8 mouse cellular contexts compared by ENCODE assay signal in genomic region chr12:25415232-25415631, GRCm38 (mm10).
DNase-seq lines count a peak whose midpoint lies in the region; ATAC-seq lines count a peak whose summit lies in the region.

No protein-coding gene starts in this region.

- no peak overlapping the region for H3K4me3 ChIP-seq in hindbrain, embryonic 10.5 days
- no peak overlapping the region for H3K4me3 ChIP-seq in hindbrain, embryonic 13.5 days
- no peak overlapping the region for H3K4me3 ChIP-seq in kidney, embryonic 14.5 days (ENCODE audit: low read length)

- peak; percentile 76 for DNase-seq in hindbrain, embryonic 10.5 days (ENCODE audit: low spot score)
- peak; percentile 71 for DNase-seq in CD4-positive, CD25-positive, alpha-beta regulatory T cell, adult 2 months (ENCODE audit: low read depth, low spot score)
- peak; percentile 36 for DNase-seq in c-Kit-positive CD71-negative TER-119-negative erythroid progenitor cells, embryonic 14.5 days (ENCODE audit: low read depth)
- DNase-seq in naive thymus-derived CD4-positive, alpha-beta T cell, adult 2 months (ENCODE audit: low read depth) = peak; percentile 68

- H3K27me3 ChIP-seq in hindbrain, embryonic 10.5 days (ENCODE audit: insufficient read depth, poor library complexity, severe bottlenecking) = no peaks in the 10 kb centered on the region
- H3K27me3 ChIP-seq in hindbrain, embryonic 13.5 days = no peaks in the 10 kb centered on the region
- no peaks in the 10 kb centered on the region for H3K27me3 ChIP-seq in kidney, embryonic 14.5 days (ENCODE audit: control insufficient read depth, insufficient read depth, low read length)

- H3K27ac ChIP-seq in hindbrain, embryonic 10.5 days = peak overlapping the region; percentile 75
- no peak overlapping the region for H3K27ac ChIP-seq in hindbrain, embryonic 13.5 days
- H3K27ac ChIP-seq in kidney, embryonic 14.5 days (ENCODE audit: low read depth, low read length) = peak overlapping the region; percentile 56; the same call in 1 of the 2 replicates

- no peak overlapping the region for H3K9ac ChIP-seq in hindbrain, embryonic 13.5 days
- H3K9ac ChIP-seq in kidney, embryonic 14.5 days (ENCODE audit: low read depth, low read length) = no peak overlapping the region

- H3K4me1 ChIP-seq in hindbrain, embryonic 10.5 days (replicated peaks) = peaks cover 27% of the 10 kb centered on the region
- H3K4me1 ChIP-seq in hindbrain, embryonic 13.5 days (replicated peaks) = peaks cover 14% of the 10 kb centered on the region
- H3K4me1 ChIP-seq in kidney, embryonic 14.5 days (ENCODE audit: control insufficient read depth, insufficient read depth, low read length) = peaks cover 10% of the 10 kb centered on the region; the same call in 1 of the 2 replicates

- peaks cover 14% of the 10 kb centered on the region for H3K9me3 ChIP-seq in hindbrain, embryonic 10.5 days
- H3K9me3 ChIP-seq in hindbrain, embryonic 13.5 days = peaks cover 6% of the 10 kb centered on the region; the same call in 1 of the 2 replicates
- H3K9me3 ChIP-seq in kidney, embryonic 14.5 days (ENCODE audit: control insufficient read depth, low read length) = peaks cover 12% of the 10 kb centered on the region; the same call in 1 of the 2 replicates

- H3K4me2 ChIP-seq in hindbrain, embryonic 13.5 days = no peak overlapping the region
- H3K4me2 ChIP-seq in kidney, embryonic 14.5 days (replicated peaks; ENCODE audit: low read depth, low read length) = no peak overlapping the region

- 15% methylated on average over 2 of the region's 2 CpGs for WGBS in hindbrain, embryonic 10.5 days
- WGBS in hindbrain, embryonic 13.5 days = 25% methylated on average over 2 of the region's 2 CpGs
- 13% methylated on average over 2 of the region's 2 CpGs for WGBS in kidney, embryonic 14.5 days

- no peak for ATAC-seq in hindbrain, embryonic 13.5 days (ENCODE audit: low FRiP score)
- peak; percentile 66; the same call in 1 of the 2 replicates for ATAC-seq in kidney, embryonic 14.5 days (ENCODE audit: low FRiP score, low TSS enrichment)
- ATAC-seq in erythroblast, adult 5-6 weeks (replicated peaks; ENCODE audit: low FRiP score, poor library complexity, severe bottlenecking) = no peak
- ATAC-seq in cerebellum, adult (ENCODE audit: insufficient number of reproducible peaks, low FRiP score, low TSS enrichment) = no peak

- 0 out of 2 replicates have a peak, but pooled peaks cover 3% of the 10 kb centered on the region for H3K36me3 ChIP-seq in hindbrain, embryonic 10.5 days
- no peaks in the 10 kb centered on the region for H3K36me3 ChIP-seq in hindbrain, embryonic 13.5 days
- no peaks in the 10 kb centered on the region for H3K36me3 ChIP-seq in kidney, embryonic 14.5 days (ENCODE audit: control insufficient read depth, insufficient read depth, low read length)
